Mouse (Mus musculus) limb, embryonic 11.5 days (tissue): ENCODE results near the gene Fam213b. TPM values are rescaled to one million over a fixed set of nuclear protein-coding genes. Genes with fewer than 3 reads are reported as not detected.

Experiments
- ATAC-seq: fragments of 200-750 bp; cut with Nextera tagmentation; 2 replicates; pipeline ENCODE4 v1.8.0; 2017; ENCODE audit warnings: low read depth; ENCODE audit not compliant: insufficient number of reproducible peaks, low FRiP score, low TSS enrichment
- DNase-seq: peaks from one replicate; pipeline ENCODE4 v3.0.0-alpha.2; 2015; ENCODE audit warnings: low spot score
- H3K27ac ChIP-seq: fragments of 300-500 bp; sonication (generic); replicated peaks from 2 replicates; pipeline ENCODE4 v1.5.1; 2014; ENCODE audit warnings: low read depth, mild to moderate bottlenecking, low read length
- H3K27me3 ChIP-seq: fragments of 300-500 bp; sonication (generic); 2 replicates; pipeline ENCODE4 v1.6.1; 2014; ENCODE audit warnings: mild to moderate bottlenecking, low read length, mixed read lengths; ENCODE audit not compliant: control insufficient read depth, insufficient read depth
- H3K36me3 ChIP-seq: fragments of 300-500 bp; sonication (generic); 2 replicates; pipeline ENCODE4 v1.6.1; 2014; ENCODE audit warnings: mild to moderate bottlenecking, low read length, moderate library complexity, mixed read lengths; ENCODE audit not compliant: control insufficient read depth, insufficient read depth
- H3K4me1 ChIP-seq: fragments of 300-500 bp; sonication (generic); 2 replicates; pipeline ENCODE4 v1.6.1; 2014; ENCODE audit warnings: low read length, mixed read lengths; ENCODE audit not compliant: control insufficient read depth, insufficient read depth
- H3K4me2 ChIP-seq: fragments of 300-500 bp; sonication (generic); 2 replicates; pipeline ENCODE4 v1.6.1; 2014; ENCODE audit warnings: low read depth, mild to moderate bottlenecking, moderate library complexity; ENCODE audit not compliant: severe bottlenecking
- H3K4me3 ChIP-seq: fragments of 300-500 bp; sonication (generic); 2 replicates; pipeline ENCODE4 v1.5.1; 2014; ENCODE audit warnings: low read depth, low read length
- H3K9ac ChIP-seq: fragments of 300-500 bp; sonication (generic); 2 replicates; pipeline ENCODE4 v1.6.1; 2014; ENCODE audit warnings: mild to moderate bottlenecking, low read length
- H3K9me3 ChIP-seq: fragments of 300-500 bp; sonication (generic); 2 replicates; pipeline ENCODE4 v1.6.1; 2016; ENCODE audit warnings: low read length; ENCODE audit not compliant: control insufficient read depth
- WGBS: fragments of 180-500 bp; shearing (Covaris S2); extraction: QIAGEN DNeasy Blood & Tissue Kit; methylation state at CpG from one replicate; pipeline ENCODE4 v1.1.7; 2014; 5-methylcytosine and 5-hydroxymethylcytosine counted together
- polyA plus RNA-seq: library from polyadenylated mRNA; unstranded; fragments of >200 nt; fragmentation: Nextera tagmentation; extraction: Ambion mirVana; gene quantifications from 2 replicates; pipeline ENCODE4 v1.2.1, GENCODE M21; 2014

Fam213b gene
- polyA plus RNA-seq, 1 experiment from 2014 or later: 41.9 TPM

DNA sequence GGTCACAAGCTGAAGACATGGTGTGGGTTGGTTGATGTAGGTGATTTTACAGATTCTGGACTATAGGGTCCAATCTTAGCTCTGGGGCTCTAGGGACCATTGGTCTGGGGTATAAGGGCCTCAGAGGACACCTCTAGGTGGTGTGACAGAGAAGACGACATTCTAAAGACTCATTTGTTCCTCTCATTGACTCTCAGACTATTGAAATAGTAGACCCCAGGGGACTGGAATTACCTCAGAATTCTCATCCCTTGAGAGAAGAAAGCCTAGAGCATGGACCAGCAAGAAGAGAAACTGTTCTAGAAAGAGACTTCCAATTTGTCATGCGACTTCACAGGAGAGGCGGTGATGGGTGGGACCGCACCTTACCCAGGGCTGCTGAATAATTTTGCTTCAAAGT is 15.3 kb upstream of the Fam213b start:
- DNase-seq (no peak), ATAC-seq (no peak)
- no peak overlapping the region for H3K27ac ChIP-seq
- no peak overlapping the region for H3K4me3 ChIP-seq
- H3K27me3 ChIP-seq: no peaks in the 10 kb centered on the region
- H3K9ac ChIP-seq: no peak overlapping the region
- H3K36me3 ChIP-seq: peaks cover 3% of the 10 kb centered on the region; the same call in 1 of the 2 replicates
- H3K4me1 ChIP-seq: peaks cover 4% of the 10 kb centered on the region
- no peaks in the 10 kb centered on the region for H3K9me3 ChIP-seq
- 96% methylated on average over 4 of the region's 4 CpGs for WGBS
- H3K4me2 ChIP-seq: no peak overlapping the region

DNA sequence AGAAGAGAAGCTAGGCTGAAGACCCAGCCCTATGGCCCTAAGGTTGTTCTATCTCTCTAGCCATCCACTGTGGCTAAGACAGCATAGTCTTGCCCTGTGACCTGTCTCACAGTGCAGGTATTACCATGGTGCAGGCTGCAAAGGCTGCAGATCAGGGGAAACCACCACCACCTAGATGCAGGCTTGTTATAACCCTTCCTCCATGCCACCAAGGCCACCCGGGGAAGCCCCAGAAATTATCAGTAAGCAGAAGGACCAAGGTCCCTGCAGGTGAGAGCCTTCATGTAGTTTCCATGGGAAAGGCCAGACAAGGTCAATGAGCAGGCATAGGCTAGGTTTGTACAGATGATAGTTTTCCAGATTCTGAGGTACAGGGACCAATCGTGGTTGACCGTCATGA is 14.9 kb upstream of the Fam213b start:
- Histone ChIP-seq H3K36me3 (peaks cover 3% of the 10 kb centered on the region; the same call in 1 of the 2 replicates), H3K4me3 (no peak overlapping the region), H3K4me1 (peaks cover 4% of the 10 kb centered on the region), H3K9ac (no peak overlapping the region), H3K9me3 (no peaks in the 10 kb centered on the region), H3K27ac (no peak overlapping the region), H3K4me2 (no peak overlapping the region), H3K27me3 (no peaks in the 10 kb centered on the region)
- DNase-seq (no peak), ATAC-seq (no peak)
- 93% methylated on average over 3 of the region's 3 CpGs for WGBS

DNA sequence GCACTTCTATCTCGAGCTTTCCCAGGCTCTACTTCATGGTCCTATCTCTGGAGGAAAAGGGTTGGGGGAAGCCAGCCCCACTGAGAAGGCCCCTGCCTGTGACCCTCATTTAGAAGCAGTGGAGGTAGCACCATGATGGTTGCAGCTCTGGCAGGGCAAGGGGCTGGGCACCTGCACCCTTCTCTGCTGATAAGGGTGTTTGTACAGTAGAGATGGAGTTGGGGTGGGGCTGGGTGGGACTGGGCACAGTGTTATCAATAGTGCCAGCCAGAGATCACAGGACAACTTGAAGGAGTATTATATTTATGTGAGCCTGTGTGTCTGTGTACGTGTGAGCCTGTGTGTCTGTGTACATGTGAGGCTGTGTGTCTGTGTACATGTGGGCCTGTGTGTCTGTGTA is 12.7 kb upstream of the Fam213b start:
- Histone ChIP-seq H3K4me3 (no peak overlapping the region), H3K9me3 (no peaks in the 10 kb centered on the region), H3K4me2 (no peak overlapping the region), H3K9ac (no peak overlapping the region), H3K36me3 (no peaks in the 10 kb centered on the region), H3K27me3 (no peaks in the 10 kb centered on the region), H3K4me1 (peaks cover 6% of the 10 kb centered on the region), H3K27ac (no peak overlapping the region)
- WGBS: 86% methylated on average over 2 of the region's 2 CpGs
- DNase-seq (no peak), ATAC-seq (no peak)

DNA sequence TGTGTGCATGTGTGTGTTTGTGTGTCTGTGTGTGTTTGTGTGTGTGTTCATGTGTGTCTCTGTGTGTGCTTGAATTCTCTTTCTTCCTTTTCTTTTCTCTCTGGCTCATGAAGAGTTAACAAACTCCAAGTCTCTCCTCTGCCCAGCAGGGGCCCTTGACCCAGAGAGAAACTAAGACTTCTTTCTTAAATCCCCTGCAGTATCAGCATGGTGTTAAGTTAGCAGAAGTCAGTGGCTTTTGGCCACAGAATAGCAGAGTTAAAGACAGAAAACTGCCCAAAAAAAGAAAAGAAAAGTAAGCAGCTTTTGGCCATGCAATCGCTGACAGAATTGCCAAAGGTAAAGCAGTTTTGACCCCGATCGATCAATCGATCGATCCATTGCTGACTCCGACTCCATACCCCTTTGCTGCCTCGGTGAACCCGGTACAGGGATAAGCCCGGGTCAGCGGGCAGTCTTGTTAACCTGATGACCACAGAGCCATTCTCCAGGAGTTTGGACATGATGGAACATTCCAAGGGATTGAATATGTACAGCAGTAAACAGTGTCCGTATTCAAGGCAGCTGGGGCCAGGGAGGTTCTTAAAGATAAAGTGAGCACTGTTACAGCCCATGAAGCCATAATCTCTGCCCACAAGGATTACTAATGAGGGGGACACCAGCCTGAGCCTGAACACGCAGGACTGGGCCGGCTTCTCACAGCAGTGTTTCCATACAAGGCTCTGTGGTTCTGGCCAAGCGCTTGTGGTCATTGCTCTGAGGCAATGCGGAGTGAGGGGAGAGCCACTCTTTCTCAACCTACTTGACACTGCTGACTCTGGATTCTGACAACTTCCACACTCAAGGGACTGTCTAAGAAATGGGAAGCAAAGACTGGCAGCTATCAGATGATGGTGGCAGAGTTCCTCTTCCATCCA is 11.9 kb upstream of the Fam213b start:
- no peak for DNase-seq
- no peak overlapping the region for H3K27ac ChIP-seq
- H3K36me3 ChIP-seq: no peaks in the 10 kb centered on the region
- no peaks in the 10 kb centered on the region for H3K27me3 ChIP-seq
- 37% methylated on average over 15 of the region's 15 CpGs for WGBS
- H3K9me3 ChIP-seq: no peaks in the 10 kb centered on the region
- no peak overlapping the region for H3K4me2 ChIP-seq
- H3K9ac ChIP-seq: no peak overlapping the region
- H3K4me3 ChIP-seq: no peak overlapping the region
- peaks cover 6% of the 10 kb centered on the region for H3K4me1 ChIP-seq
- ATAC-seq: no peak

DNA sequence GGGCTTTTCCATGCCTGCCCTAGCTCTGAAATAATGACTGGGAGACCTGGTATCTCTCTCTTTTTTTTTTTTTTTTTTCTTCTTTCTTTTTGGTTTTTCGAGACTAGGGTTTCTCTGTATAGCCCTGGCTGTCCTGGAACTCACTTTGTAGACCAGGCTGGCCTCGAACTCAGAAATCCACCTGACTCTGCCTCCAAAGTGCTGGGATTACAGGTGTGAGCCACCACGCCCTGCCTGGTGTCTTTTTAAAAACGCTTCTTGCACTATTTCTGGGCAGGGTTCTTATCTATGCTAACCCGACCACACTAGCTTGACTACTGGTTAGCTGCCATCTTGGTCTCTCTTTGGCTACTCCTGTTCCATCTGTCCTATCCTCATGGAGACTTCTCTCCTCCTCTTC is 9.6 kb upstream of the Fam213b start:
- Histone ChIP-seq H3K4me1 (peaks cover 10% of the 10 kb centered on the region), H3K27me3 (no peaks in the 10 kb centered on the region), H3K36me3 (no peaks in the 10 kb centered on the region), H3K4me2 (no peak overlapping the region), H3K9ac (no peak overlapping the region), H3K4me3 (no peak overlapping the region), H3K27ac (no peak overlapping the region), H3K9me3 (no peaks in the 10 kb centered on the region)
- WGBS: 89% methylated on average over 5 of the region's 5 CpGs
- DNase-seq (no peak), ATAC-seq (no peak)

DNA sequence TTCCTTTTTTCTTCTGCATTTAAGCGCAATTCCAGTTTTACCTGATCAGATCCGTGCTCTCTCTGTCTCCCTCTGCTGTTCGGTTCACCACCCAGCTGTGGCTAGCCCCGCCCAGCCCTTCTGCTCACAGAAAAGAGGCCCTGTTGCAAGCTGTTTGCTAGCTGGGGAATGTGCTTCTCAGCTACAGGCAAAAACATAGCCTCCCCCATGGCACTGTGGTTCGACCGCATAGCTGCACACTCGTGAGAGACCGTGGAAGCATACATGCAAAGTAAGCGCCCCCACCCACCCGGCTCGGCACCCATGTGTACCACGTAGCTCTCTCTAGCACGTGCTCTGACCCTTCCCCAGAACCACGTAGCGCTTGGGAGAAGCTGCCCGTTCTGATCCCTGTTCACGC is 8.9 kb upstream of the Fam213b start:
- Histone ChIP-seq H3K4me3 (no peak overlapping the region), H3K27me3 (no peaks in the 10 kb centered on the region)

DNA sequence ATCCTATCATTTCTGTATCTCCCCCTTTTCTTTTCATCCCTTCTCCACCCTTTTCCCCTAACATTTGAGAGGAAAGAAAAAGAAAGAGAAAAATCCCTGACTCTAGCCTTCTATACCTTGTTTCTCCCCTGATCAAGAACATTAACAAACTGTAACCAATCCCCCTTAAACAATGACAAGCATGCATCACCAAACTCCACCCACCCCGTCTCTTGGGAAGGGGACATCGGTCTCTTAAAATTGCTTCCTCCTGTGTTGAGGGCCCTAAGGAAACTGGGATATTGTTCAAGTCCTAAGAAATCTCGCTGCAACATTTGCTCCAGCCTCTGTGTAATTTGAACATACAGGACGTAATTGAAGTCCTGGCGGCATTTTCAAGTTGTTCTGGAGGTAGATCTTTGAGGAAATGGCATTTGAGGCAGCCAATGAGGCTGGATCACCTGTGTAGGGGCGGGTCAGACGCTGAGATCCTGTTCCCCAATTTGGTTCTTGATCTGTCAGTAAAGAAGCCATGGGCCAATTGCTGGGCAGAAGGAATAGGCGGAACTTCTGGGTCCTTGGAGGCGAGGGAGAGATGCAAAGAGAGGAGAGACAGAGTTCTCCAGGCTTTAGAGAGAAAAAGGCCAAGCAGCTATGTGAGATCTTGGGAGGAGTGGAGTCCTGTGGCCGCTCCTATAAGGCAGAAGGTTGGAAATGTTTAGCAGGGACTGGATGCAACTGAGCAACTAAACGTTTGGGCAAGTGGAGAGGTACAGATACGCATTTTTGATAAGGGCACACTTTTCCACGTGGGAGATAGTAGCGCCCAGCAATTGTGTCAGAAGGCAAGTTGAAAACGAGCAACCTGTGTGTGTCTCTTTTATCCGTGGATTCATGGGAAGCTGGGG is 5.5 kb upstream of the Fam213b start:
- Histone ChIP-seq H3K9ac (peak overlapping the region; percentile 60), H3K27ac (no peak overlapping the region), H3K36me3 (no peaks in the 10 kb centered on the region), H3K9me3 (no peaks in the 10 kb centered on the region), H3K27me3 (no peaks in the 10 kb centered on the region), H3K4me2 (peak overlapping the region; percentile 71), H3K4me3 (peak overlapping the region; percentile 35), H3K4me1 (peaks cover 8% of the 10 kb centered on the region)
- 2% methylated on average over 16 of the region's 16 CpGs for WGBS
- ATAC-seq: peak; percentile 90
- DNase-seq: peak; percentile 86

More for the DNA sequence above, 8.9 kb upstream of the Fam213b start:
- WGBS: 52% methylated on average over 17 of the region's 17 CpGs
- DNase-seq (peak; percentile 84), ATAC-seq (peak; percentile 45; the same call in 1 of the 2 replicates)
- H3K4me2 ChIP-seq: no peak overlapping the region
- H3K27ac ChIP-seq: no peak overlapping the region
- no peaks in the 10 kb centered on the region for H3K9me3 ChIP-seq
- peaks cover 10% of the 10 kb centered on the region for H3K4me1 ChIP-seq
- H3K9ac ChIP-seq: no peak overlapping the region
- H3K36me3 ChIP-seq: no peaks in the 10 kb centered on the region

DNA sequence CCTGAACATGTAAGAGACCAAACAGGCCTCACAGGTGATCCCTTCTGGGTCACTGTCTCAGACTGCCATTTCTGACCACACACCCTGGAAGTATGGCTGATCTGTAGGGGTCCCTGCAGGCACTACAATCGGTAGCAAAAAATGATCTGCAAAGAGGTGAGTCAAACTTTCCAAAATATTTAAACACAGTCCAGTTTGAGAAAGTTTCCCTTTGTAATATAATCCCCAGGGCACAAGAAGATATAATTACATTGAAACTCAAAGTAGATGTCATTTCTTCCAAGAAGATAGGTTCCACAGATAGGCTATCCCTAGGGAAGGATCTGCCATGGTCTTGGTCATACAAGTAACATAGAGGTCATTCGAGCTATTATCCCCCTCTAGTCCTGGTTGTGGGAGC is 3.4 kb upstream of the Fam213b start:
- no peak overlapping the region for H3K4me3 ChIP-seq
- H3K9ac ChIP-seq: no peak overlapping the region
- ATAC-seq: no peak
- H3K4me2 ChIP-seq: no peak overlapping the region
- H3K4me1 ChIP-seq: peaks cover 15% of the 10 kb centered on the region
- no peaks in the 10 kb centered on the region for H3K36me3 ChIP-seq
- no peak for DNase-seq
- WGBS: 87% methylated on average over 2 of the region's 2 CpGs
- H3K27ac ChIP-seq: no peak overlapping the region
- H3K27me3 ChIP-seq: no peaks in the 10 kb centered on the region
- no peaks in the 10 kb centered on the region for H3K9me3 ChIP-seq
